Mouse (Mus musculus) thymus, adult 2 months (tissue): ENCODE results near the gene Esrrb. TPM values are rescaled to one million over a fixed set of nuclear protein-coding genes. Genes with fewer than 3 reads are reported as not detected.

Source experiments
- DNase-seq: peaks from one replicate; pipeline ENCODE4 v3.0.0; 2021
- H3K27ac ChIP-seq: fragments of 200-500 bp; 2 replicates; pipeline ENCODE4 v1.5.1; 2012; ENCODE audit warnings: low read length, control low read depth; ENCODE audit not compliant: control insufficient read depth, insufficient read depth
- H3K27me3 ChIP-seq: fragments of 200-500 bp; 2 replicates; pipeline ENCODE4 v1.6.1; 2012; ENCODE audit warnings: mild to moderate bottlenecking, low read length, moderate library complexity, mixed read lengths; ENCODE audit not compliant: control insufficient read depth, insufficient read depth
- H3K36me3 ChIP-seq: fragments of 200-500 bp; 2 replicates; pipeline ENCODE4 v1.6.1; 2012; ENCODE audit warnings: mild to moderate bottlenecking, low read length, moderate library complexity; ENCODE audit not compliant: control insufficient read depth, insufficient read depth
- H3K4me1 ChIP-seq: fragments of 200-500 bp; replicated peaks from 2 replicates; pipeline ENCODE4 v1.6.1; 2012; ENCODE audit warnings: low read length; ENCODE audit not compliant: control insufficient read depth, insufficient read depth
- H3K4me3 ChIP-seq: fragments of 200-500 bp; 2 replicates; pipeline ENCODE4 v1.5.1; 2012; ENCODE audit warnings: mild to moderate bottlenecking, low read length, control low read depth, moderate library complexity; ENCODE audit not compliant: control insufficient read depth, insufficient read depth
- CTCF ChIP-seq: fragments of 200-500 bp; IDR thresholded peaks from 2 replicates; pipeline ENCODE4 v1.5.1; 2012; ENCODE audit warnings: mild to moderate bottlenecking, control low read depth, low read length, moderate library complexity, borderline replicate concordance; ENCODE audit not compliant: control insufficient read depth, poor library complexity, insufficient read depth; ENCODE audit errors: extremely low read depth
- POLR2A ChIP-seq: fragments of 200-500 bp; IDR thresholded peaks from 2 replicates; pipeline ENCODE4 v1.6.1; 2012; ENCODE audit warnings: mild to moderate bottlenecking, low read length, control low read depth, moderate library complexity; ENCODE audit not compliant: control insufficient read depth, poor library complexity, insufficient read depth; ENCODE audit errors: extremely low read depth
- WGBS: fragments of 180-500 bp; shearing (Covaris S2); methylation state at CpG from one replicate; pipeline ENCODE4 v1.1.7; 2018; 5-methylcytosine and 5-hydroxymethylcytosine counted together
- polyA plus RNA-seq: library from polyadenylated mRNA; depleted of rRNA; stranded (reverse); fragments of >200 nt; gene quantifications from 2 replicates; pipeline ENCODE4 v1.2.3, GENCODE M21; 2012

Gene Esrrb
- polyA plus RNA-seq, 1 experiment = 0.55 TPM

GRCm38 (mm10) chr12:86537799-86538198, 176.9 kb downstream of the Esrrb start:
- Histone ChIP-seq H3K36me3 (no peaks in the 10 kb centered on the region), H3K27me3 (no peaks in the 10 kb centered on the region), H3K27ac (no peak overlapping the region), H3K4me1 (no peaks in the 10 kb centered on the region), H3K4me3 (no peak overlapping the region)
- TF ChIP-seq POLR2A = no peak
- no peak for TF ChIP-seq CTCF
- DNase-seq = no peak

- no peak for DNase-seq
- H3K4me1 ChIP-seq = no peaks in the 10 kb centered on the region
- H3K36me3 ChIP-seq = no peaks in the 10 kb centered on the region
- TF ChIP-seq POLR2A (no peak), CTCF (no peak)
- 78% methylated on average over 4 of the region's 4 CpGs for WGBS
- H3K27ac ChIP-seq = no peak overlapping the region
- H3K27me3 ChIP-seq = no peaks in the 10 kb centered on the region
- H3K4me3 ChIP-seq = no peak overlapping the region
Measured at GRCm38 (mm10) chr12:86538711-86539110, 177.8 kb downstream of the Esrrb start.

GRCm38 (mm10) chr12:86539511-86539910, 178.6 kb downstream of the Esrrb start:
- TF ChIP-seq POLR2A = no peak
- no peak for TF ChIP-seq CTCF
- Histone ChIP-seq H3K27ac (no peak overlapping the region), H3K4me1 (no peaks in the 10 kb centered on the region), H3K36me3 (no peaks in the 10 kb centered on the region), H3K27me3 (no peaks in the 10 kb centered on the region), H3K4me3 (no peak overlapping the region)
- no peak for DNase-seq
- 76% methylated on average over 4 of the region's 4 CpGs for WGBS

GRCm38 (mm10) chr12:86547808-86548207, 186.9 kb downstream of the Esrrb start:
- H3K36me3 ChIP-seq = no peaks in the 10 kb centered on the region
- no peak for DNase-seq
- H3K27ac ChIP-seq = no peak overlapping the region
- no peak for TF ChIP-seq POLR2A
- TF ChIP-seq CTCF = no peak
- H3K27me3 ChIP-seq = no peaks in the 10 kb centered on the region
- H3K4me3 ChIP-seq = no peak overlapping the region
- 36% methylated on average over 8 of the region's 8 CpGs for WGBS
- no peaks in the 10 kb centered on the region for H3K4me1 ChIP-seq

GRCm38 (mm10) chr12:86553037-86553436, 192.1 kb downstream of the Esrrb start:
- Histone ChIP-seq H3K4me3 (no peak overlapping the region), H3K4me1 (no peaks in the 10 kb centered on the region), H3K27me3 (no peaks in the 10 kb centered on the region), H3K27ac (no peak overlapping the region), H3K36me3 (no peaks in the 10 kb centered on the region)
- DNase-seq = no peak
- 70% methylated on average over 10 of the region's 10 CpGs for WGBS
- no peak for TF ChIP-seq CTCF
- no peak for TF ChIP-seq POLR2A

- Histone ChIP-seq H3K27me3 (no peaks in the 10 kb centered on the region), H3K4me1 (no peaks in the 10 kb centered on the region), H3K27ac (no peak overlapping the region), H3K36me3 (no peaks in the 10 kb centered on the region), H3K4me3 (no peak overlapping the region)
- TF ChIP-seq POLR2A = no peak
- TF ChIP-seq CTCF = no peak
- DNase-seq = no peak
- 19% methylated on average over 10 of the region's 10 CpGs for whole genome bisulfite sequencing
Measured at GRCm38 (mm10) chr12:86556796-86557517, 196.0 kb downstream of the Esrrb start.

GRCm38 (mm10) chr12:86558889-86559288, 198.0 kb downstream of the Esrrb start:
- Histone ChIP-seq H3K4me3 (no peak overlapping the region), H3K27ac (no peak overlapping the region), H3K27me3 (no peaks in the 10 kb centered on the region), H3K4me1 (no peaks in the 10 kb centered on the region), H3K36me3 (no peaks in the 10 kb centered on the region)
- no peak for TF ChIP-seq POLR2A
- TF ChIP-seq CTCF = no peak
- WGBS = 95% methylated on average over 9 of the region's 9 CpGs
- DNase-seq = no peak
